Mouse (Mus musculus): Measurements from ENCODE around the gene Ston2.

The Ston2 gene

GRCm38 (mm10) chr12:91768176-91768575 is 20.0 kb downstream of the Ston2 start:
- TF ChIP-seq GATA4 (IDR thresholded peaks at IDR 0.05; ENCODE audit: insufficient replicate concordance, low read length): no peak

GRCm38 (mm10) chr12:91766338-91767107 is 21.7 kb downstream of the Ston2 start:
- TF ChIP-seq GATA4 (IDR thresholded peaks at IDR 0.05; ENCODE audit: insufficient replicate concordance, low read length): no peak

DNA sequence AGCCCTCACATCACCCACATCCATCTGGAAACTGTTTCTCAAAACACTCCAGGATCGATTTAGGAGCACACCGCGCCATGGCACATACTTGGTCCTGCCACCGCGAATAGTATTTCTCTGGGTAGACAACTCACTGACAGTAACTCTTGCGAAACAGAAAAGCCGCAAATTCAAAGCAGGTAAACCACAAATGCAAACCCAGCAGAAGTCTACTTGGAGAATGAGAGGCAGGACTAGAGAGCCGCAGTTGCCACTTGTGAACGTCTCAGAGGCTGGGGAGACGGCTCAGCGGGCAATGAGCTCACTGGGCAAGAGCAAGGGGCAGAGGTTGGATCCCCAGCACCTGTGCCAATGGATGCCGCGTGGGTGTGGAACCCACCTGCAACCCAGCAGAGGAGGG is 22.7 kb downstream of the Ston2 start:
- no peak for TF ChIP-seq GATA4 (IDR thresholded peaks at IDR 0.05; ENCODE audit: insufficient replicate concordance, low read length)

DNA sequence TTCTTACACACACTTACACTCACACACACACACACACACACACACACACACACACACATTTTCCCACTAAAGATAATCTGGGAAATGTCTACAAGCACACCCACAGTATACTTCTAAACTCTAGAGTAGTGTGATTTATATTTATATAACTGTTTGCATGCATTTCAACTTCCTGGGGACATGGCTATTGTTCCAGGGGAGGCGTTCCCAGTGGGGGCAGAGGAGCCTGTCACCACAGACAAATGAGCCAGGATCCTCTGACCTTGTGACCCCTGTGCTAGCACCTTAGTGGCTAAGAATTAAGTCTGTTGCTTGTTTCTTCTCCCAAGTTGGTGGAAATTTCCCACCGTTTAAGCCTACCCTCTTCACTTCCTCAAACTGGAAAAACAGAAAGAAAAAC is 23.1 kb downstream of the Ston2 start:
- no peak for TF ChIP-seq GATA4 (IDR thresholded peaks at IDR 0.05; ENCODE audit: insufficient replicate concordance, low read length)

DNA sequence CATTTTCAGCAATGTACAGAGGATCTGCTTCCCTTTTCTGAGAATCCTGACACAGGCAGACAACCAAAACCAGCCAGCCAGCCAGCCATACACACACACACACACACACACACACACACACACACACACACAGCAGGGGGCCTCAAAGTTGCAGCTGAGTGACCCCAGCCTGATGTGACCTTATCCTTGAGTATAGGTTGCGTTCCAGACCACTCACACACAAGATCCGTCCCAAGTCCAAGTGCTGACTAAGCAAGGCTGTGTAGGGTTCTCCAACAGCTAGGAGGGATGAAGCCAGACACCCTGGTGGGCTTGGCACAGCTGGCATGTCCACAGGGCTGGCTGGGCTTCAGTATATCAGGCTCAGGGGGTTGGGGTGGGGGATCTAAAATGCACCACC is 23.7 kb downstream of the Ston2 start:
- no peak for TF ChIP-seq GATA4 (IDR thresholded peaks at IDR 0.05; ENCODE audit: insufficient replicate concordance, low read length)

DNA sequence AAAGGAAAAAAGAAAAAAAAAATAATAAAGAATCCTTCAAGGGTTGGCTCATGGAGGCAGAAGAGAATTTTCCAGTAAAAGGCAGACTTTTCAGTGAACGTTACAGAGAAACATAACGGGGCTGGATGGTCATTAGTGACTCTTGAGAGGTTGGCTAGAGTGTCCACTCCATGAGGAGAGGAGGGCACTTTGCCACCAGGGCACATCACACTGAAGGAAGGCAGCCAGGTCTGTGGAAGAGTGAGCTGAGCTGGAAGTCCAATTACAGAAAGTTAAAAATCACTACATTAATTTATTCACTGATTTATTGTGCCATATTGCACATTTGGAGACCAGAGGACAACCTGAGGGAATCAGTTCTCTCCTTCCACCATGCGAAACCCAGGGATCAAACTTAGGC is 28.4 kb downstream of the Ston2 start:
- TF ChIP-seq GATA4 (IDR thresholded peaks at IDR 0.05; ENCODE audit: insufficient replicate concordance, low read length): no peak

DNA sequence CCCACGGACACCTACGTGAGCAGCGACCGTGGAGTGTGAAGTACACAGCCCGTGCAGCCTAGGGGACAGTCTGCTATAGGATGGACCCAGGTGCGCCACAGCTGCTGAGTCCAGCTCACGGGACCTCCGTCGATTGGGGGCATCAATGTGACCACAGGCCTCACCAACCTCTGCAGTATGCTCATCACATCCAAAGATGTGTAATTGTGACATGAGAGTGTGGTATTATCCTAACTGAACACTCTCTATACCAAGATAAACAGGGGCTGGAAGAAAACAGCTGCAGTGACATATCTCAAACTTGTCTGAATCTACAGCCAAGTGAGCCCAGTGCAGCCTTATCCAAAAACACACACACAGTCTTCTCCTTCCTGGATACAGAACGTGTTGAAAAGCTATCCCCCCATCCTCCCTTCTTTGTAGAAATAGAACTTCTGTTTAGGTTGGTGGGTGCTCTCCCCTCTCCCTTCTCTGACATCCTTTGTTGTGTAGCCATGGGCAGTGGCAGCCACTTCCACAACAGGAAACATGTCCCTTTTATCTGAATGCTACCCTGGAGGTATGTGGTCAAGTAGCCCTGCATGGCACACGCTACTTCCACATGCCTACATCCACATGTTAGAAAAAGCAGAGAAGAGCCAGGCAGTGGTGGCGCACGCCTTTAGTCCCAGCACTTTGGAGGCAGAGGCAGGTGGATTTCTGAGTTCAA is 30.2 kb downstream of the Ston2 start:
- no peak for TF ChIP-seq GATA4 (IDR thresholded peaks at IDR 0.05; ENCODE audit: insufficient replicate concordance, low read length)

DNA sequence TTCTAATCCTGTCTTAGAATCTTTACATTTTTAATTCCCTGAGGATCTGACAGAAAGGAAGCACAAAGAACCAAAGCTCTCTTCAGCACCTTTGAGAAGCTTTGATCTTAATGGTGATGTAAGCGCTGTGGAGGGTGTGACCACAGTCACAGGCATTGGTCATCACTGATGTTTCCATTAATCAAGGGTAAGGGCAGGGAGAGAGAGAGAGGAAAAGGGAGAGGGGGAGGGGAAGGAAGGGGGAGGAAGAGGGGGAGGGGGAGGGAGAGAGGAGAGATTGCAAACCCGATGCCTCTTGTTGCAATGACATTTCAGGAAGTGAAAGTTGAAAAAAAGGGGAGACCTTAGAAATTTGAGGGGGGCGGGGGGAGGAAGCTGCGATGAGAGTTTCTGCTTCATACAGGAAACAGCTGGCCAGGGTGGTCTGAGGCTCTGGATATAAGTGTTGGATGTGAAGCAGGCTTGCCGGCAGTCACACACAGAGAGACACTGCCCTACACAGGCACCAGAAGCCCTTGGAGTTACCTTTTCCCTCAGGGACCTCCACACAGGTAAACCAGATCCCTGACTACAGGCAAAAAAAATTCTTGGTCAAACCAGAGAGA is 31.5 kb downstream of the Ston2 start:
- TF ChIP-seq GATA4 (IDR thresholded peaks at IDR 0.05; ENCODE audit: insufficient replicate concordance, low read length): no peak

DNA sequence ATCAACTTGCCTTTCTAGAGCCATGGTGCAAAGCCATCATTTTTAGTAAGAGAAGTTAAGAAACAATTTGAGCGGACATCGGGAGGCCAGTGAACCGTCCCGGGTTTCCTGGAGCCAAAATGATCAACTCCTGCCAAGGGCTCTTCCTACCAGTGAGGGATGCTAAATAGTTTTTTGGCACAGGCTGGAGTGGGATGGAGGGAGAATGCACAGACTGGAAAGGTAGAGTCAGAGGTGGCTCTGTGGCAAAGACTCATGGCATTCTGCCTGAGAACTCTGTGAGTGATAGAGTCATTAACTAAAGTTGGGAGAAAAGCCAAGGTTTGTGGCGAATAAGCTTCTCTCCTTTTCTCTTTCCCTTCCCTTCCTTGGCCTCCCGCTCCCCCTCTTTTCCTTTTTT is 33.6 kb downstream of the Ston2 start:
- TF ChIP-seq GATA4 (IDR thresholded peaks at IDR 0.05; ENCODE audit: insufficient replicate concordance, low read length): no peak

GRCm38 (mm10) chr12:91752711-91753110 is 35.5 kb downstream of the Ston2 start:
- no peak for TF ChIP-seq GATA4 (IDR thresholded peaks at IDR 0.05; ENCODE audit: insufficient replicate concordance, low read length)

GRCm38 (mm10) chr12:91751893-91752597 is 36.1 kb downstream of the Ston2 start:
- no peak for TF ChIP-seq GATA4 (IDR thresholded peaks at IDR 0.05; ENCODE audit: insufficient replicate concordance, low read length)

DNA sequence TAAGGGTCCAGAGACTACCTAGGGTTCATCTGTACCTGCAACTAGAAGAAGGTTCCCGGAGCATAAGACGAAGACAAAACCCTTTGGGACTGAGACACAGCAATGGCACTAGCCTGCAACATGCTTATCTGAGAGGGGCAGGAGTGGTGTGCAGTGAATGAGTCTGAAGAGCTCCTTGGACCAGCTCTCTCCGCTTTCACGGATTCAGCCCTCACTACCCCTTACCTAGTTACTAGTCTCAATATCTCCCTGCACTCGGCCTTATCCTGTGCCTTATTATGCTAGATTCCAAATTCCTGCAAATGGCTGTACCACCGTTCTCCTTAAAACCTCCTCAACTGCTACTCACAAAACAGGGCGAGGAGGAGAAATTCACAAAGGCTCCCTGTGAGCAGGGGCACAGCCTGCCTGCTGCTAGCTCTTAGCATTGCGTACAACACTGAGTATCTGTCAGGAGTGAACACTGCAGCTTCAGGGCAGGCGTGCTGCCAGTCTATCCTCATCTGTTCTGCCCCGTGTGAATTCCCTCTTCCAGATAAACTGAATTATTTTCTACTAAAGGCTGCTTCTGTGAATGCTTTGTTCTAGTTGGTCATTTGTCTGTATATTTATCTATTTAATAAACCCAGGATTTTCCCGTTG is 38.5 kb downstream of the Ston2 start:
- TF ChIP-seq GATA4 (IDR thresholded peaks at IDR 0.05; ENCODE audit: insufficient replicate concordance, low read length): no peak

GRCm38 (mm10) chr12:91748241-91748865 is 39.8 kb downstream of the Ston2 start:
- TF ChIP-seq GATA4 (IDR thresholded peaks at IDR 0.05; ENCODE audit: insufficient replicate concordance, low read length): no peak

- no peak for TF ChIP-seq GATA4 (IDR thresholded peaks at IDR 0.05; ENCODE audit: insufficient replicate concordance, low read length)
Observed at GRCm38 (mm10) chr12:91745758-91746290, 42.4 kb downstream of the Ston2 start.

All from liver, adult (tissue).